Mouse (Mus musculus): ENCODE measurements around the gene Atrip. TPM values are rescaled to one million over a fixed set of nuclear protein-coding genes. Genes with fewer than 3 reads are reported as not detected.

Atrip gene
- 12.1 and 13.5 TPM in 2 replicates for polyA plus RNA-seq (2012; rRNA removed)

GRCm38 (mm10) chr9:109073661-109074573 is at the start of gene Atrip:
TSS of gene Atrip (minus strand) at chr9:109074124.
- peak within 1 kb of the TSS; percentile 91 for H3K4me3 ChIP-seq (ENCODE audit: control insufficient read depth, low read depth, low read length)
- H3K27ac ChIP-seq (ENCODE audit: control insufficient read depth, insufficient read depth, low read depth, low read length) = peak within 1 kb of the TSS; percentile 84
- H3K4me1 ChIP-seq (ENCODE audit: control insufficient read depth, insufficient read depth, low read length) = peaks cover 3% of the 10 kb centered on the region
- no peaks in the 10 kb centered on the region for H3K27me3 ChIP-seq (ENCODE audit: control insufficient read depth, insufficient read depth, low read length)
- TF ChIP-seq CTCF (IDR thresholded peaks at IDR 0.05; ENCODE audit: control insufficient read depth, insufficient read depth, insufficient replicate concordance, low read depth, low read length) (no peak), POLR2A (IDR thresholded peaks at IDR 0.05; ENCODE audit: control insufficient read depth, low read depth, low read length) (peak; percentile 66)
- H3K36me3 ChIP-seq (ENCODE audit: control insufficient read depth, insufficient read depth, low read length) = peaks cover 3% of the 10 kb centered on the region

GRCm38 (mm10) chr9:109123266-109123665 is 49.3 kb upstream of the Atrip start:
- TF ChIP-seq POLR2A (IDR thresholded peaks at IDR 0.05; ENCODE audit: control insufficient read depth, low read depth, low read length) (no peak), CTCF (IDR thresholded peaks at IDR 0.05; ENCODE audit: control insufficient read depth, insufficient read depth, insufficient replicate concordance, low read depth, low read length) (no peak)
- Histone ChIP-seq H3K4me3 (ENCODE audit: control insufficient read depth, low read depth, low read length) (no peak overlapping the region), H3K27ac (ENCODE audit: control insufficient read depth, insufficient read depth, low read depth, low read length) (no peak overlapping the region), H3K4me1 (ENCODE audit: control insufficient read depth, insufficient read depth, low read length) (no peaks in the 10 kb centered on the region), H3K36me3 (ENCODE audit: control insufficient read depth, insufficient read depth, low read length) (no peaks in the 10 kb centered on the region), H3K27me3 (ENCODE audit: control insufficient read depth, insufficient read depth, low read length) (no peaks in the 10 kb centered on the region)

DNA sequence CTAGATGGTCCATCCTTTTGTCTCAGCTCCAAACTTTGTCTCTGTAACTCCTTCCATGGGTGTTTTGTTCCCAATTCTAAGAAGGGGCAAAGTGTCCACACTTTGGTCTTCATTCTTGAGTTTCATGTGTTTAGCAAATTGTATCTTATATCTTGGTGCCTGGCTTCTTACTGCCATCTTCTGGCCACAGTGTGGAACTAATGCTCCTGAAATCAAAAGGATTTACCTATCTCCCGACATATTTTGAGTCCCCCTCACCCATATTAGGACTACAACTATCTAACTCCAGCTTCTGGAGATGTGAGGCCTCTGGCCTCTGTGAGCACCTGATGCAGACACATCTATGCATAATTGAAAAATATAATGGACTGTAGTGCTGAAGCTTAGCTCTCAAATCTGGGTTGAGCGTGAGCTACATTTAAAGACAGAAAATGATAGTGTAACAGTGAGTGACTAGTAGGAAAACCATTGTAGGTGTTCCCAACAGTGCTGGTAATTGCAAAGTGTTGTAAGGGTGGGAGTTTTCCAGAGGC is 48.7 kb upstream of the Atrip start:
- TF ChIP-seq CTCF (IDR thresholded peaks at IDR 0.05; ENCODE audit: control insufficient read depth, insufficient read depth, insufficient replicate concordance, low read depth, low read length) (no peak), POLR2A (IDR thresholded peaks at IDR 0.05; ENCODE audit: control insufficient read depth, low read depth, low read length) (no peak)
- Histone ChIP-seq H3K27me3 (ENCODE audit: control insufficient read depth, insufficient read depth, low read length) (no peaks in the 10 kb centered on the region), H3K27ac (ENCODE audit: control insufficient read depth, insufficient read depth, low read depth, low read length) (no peak overlapping the region), H3K36me3 (ENCODE audit: control insufficient read depth, insufficient read depth, low read length) (no peaks in the 10 kb centered on the region), H3K4me3 (ENCODE audit: control insufficient read depth, low read depth, low read length) (no peak overlapping the region), H3K4me1 (ENCODE audit: control insufficient read depth, insufficient read depth, low read length) (no peaks in the 10 kb centered on the region)

DNA sequence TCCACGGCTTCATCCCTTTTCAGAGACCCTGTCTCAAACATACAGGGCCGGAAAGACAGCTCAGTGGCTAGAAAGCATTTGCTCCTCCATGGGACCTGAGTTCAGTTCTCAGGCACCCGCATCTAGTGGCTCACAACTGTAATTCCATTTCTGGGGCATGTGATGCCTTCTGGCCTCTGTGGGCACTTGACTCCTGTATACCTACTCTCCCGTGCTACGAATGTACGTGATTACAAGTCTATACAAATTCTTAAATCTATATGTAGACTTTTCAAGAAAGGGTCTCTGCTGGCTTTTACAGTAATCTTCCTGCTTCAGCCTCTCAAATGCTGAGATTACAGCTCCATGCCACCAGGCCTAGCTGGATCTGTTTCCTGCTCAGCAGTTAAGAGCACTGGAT is 47.0 kb upstream of the Atrip start:
- H3K27me3 ChIP-seq (ENCODE audit: control insufficient read depth, insufficient read depth, low read length) = no peaks in the 10 kb centered on the region
- TF ChIP-seq POLR2A (IDR thresholded peaks at IDR 0.05; ENCODE audit: control insufficient read depth, low read depth, low read length) (no peak), CTCF (IDR thresholded peaks at IDR 0.05; ENCODE audit: control insufficient read depth, insufficient read depth, insufficient replicate concordance, low read depth, low read length) (no peak)
- H3K4me1 ChIP-seq (ENCODE audit: control insufficient read depth, insufficient read depth, low read length) = no peaks in the 10 kb centered on the region
- H3K4me3 ChIP-seq (ENCODE audit: control insufficient read depth, low read depth, low read length) = no peak overlapping the region
- H3K27ac ChIP-seq (ENCODE audit: control insufficient read depth, insufficient read depth, low read depth, low read length) = no peak overlapping the region
- H3K36me3 ChIP-seq (ENCODE audit: control insufficient read depth, insufficient read depth, low read length) = no peaks in the 10 kb centered on the region

DNA sequence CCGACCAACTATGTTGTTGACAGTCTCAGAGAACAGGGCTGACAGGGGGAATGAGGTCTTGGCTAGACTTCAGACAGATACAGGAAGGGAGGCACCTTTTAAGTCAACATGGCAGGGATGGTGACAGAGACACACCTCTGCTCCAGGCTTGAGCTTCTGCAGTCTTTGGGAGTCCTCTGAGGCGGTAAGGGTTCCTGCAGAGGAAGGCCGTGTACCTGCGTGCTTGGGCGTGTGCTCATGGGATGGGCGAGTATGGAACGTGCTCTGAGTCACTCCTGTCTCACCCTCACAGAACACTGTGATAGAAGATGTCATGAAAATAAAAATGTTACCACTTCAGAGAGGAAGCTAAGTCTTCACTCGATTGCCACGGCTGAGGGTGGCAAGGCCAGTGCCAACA is 45.6 kb upstream of the Atrip start:
- Histone ChIP-seq H3K27me3 (ENCODE audit: control insufficient read depth, insufficient read depth, low read length) (no peaks in the 10 kb centered on the region), H3K27ac (ENCODE audit: control insufficient read depth, insufficient read depth, low read depth, low read length) (no peak overlapping the region), H3K4me1 (ENCODE audit: control insufficient read depth, insufficient read depth, low read length) (no peaks in the 10 kb centered on the region), H3K4me3 (ENCODE audit: control insufficient read depth, low read depth, low read length) (no peak overlapping the region), H3K36me3 (ENCODE audit: control insufficient read depth, insufficient read depth, low read length) (no peaks in the 10 kb centered on the region)
- no peak for TF ChIP-seq POLR2A (IDR thresholded peaks at IDR 0.05; ENCODE audit: control insufficient read depth, low read depth, low read length)
- no peak for TF ChIP-seq CTCF (IDR thresholded peaks at IDR 0.05; ENCODE audit: control insufficient read depth, insufficient read depth, insufficient replicate concordance, low read depth, low read length)

DNA sequence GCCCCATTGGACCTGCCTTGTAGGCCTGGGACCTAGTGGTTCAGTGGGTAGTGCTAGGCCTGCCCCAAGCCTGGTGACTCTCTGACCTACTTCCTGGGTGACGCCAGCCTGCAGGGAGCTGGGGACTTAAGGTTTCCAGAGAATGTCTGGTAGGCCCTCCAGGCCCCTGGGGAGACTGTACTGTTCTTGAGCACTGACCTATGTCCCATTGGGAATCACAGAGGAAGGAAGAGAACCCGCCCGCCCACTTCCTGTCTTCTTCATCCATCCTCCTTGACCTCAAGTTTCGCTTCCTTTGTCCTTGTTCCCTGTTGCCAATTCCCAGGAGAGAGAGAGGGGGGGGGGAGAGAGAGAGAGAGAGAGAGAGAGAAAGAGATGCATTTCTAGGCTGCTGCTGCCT is 44.2 kb upstream of the Atrip start:
- no peaks in the 10 kb centered on the region for H3K4me1 ChIP-seq (ENCODE audit: control insufficient read depth, insufficient read depth, low read length)
- no peaks in the 10 kb centered on the region for H3K27me3 ChIP-seq (ENCODE audit: control insufficient read depth, insufficient read depth, low read length)
- no peak overlapping the region for H3K27ac ChIP-seq (ENCODE audit: control insufficient read depth, insufficient read depth, low read depth, low read length)
- no peak for TF ChIP-seq POLR2A (IDR thresholded peaks at IDR 0.05; ENCODE audit: control insufficient read depth, low read depth, low read length)
- TF ChIP-seq CTCF (IDR thresholded peaks at IDR 0.05; ENCODE audit: control insufficient read depth, insufficient read depth, insufficient replicate concordance, low read depth, low read length) = no peak
- H3K4me3 ChIP-seq (ENCODE audit: control insufficient read depth, low read depth, low read length) = no peak overlapping the region
- H3K36me3 ChIP-seq (ENCODE audit: control insufficient read depth, insufficient read depth, low read length) = no peaks in the 10 kb centered on the region

DNA sequence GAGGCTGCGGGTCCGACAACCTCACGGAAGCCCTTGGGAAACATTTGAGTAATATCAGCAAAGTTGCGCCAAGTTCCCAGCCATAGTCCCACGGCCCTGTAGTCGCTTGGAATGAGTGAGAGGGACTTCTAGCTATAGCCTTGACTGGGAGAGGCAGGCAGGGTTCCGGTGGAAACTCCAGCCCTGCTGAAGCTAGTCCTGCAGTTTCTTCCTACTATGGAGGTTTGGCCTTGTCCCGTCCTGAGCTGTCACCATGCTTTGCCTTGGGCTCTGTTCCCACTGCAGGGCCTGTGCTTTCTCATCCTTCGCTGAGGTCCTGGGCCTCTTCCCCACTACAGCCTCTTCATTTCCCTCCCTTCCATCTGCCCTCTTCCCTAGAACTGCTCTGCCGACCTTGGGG is 42.3 kb upstream of the Atrip start:
- TF ChIP-seq POLR2A (IDR thresholded peaks at IDR 0.05; ENCODE audit: control insufficient read depth, low read depth, low read length) = no peak
- TF ChIP-seq CTCF (IDR thresholded peaks at IDR 0.05; ENCODE audit: control insufficient read depth, insufficient read depth, insufficient replicate concordance, low read depth, low read length) = no peak
- Histone ChIP-seq H3K27ac (ENCODE audit: control insufficient read depth, insufficient read depth, low read depth, low read length) (no peak overlapping the region), H3K4me1 (ENCODE audit: control insufficient read depth, insufficient read depth, low read length) (no peaks in the 10 kb centered on the region), H3K4me3 (ENCODE audit: control insufficient read depth, low read depth, low read length) (no peak overlapping the region), H3K36me3 (ENCODE audit: control insufficient read depth, insufficient read depth, low read length) (no peaks in the 10 kb centered on the region), H3K27me3 (ENCODE audit: control insufficient read depth, insufficient read depth, low read length) (no peaks in the 10 kb centered on the region)

All from testis, adult 2 months (tissue).